Mouse (Mus musculus) embryonic facial prominence, embryonic 11.5 days (tissue): ENCODE measurements at regions not wholly inside any gene's neighbourhood (a gene's known extent, or its start where the extent isn't known, plus 50 kb on each side); places are given as distances from the start of the nearest gene placed in this dataset.

Experiments
- ATAC-seq: fragments of 200-750 bp; cut with Nextera tagmentation; replicated peaks from 2 replicates; pipeline ENCODE4 v1.8.0; 2017; ENCODE audit warnings: low read depth; ENCODE audit not compliant: insufficient number of reproducible peaks, low FRiP score, low TSS enrichment
- DNase-seq: peaks from one replicate; pipeline ENCODE4 v3.0.0-alpha.2; 2015; ENCODE audit warnings: low spot score
- H3K27ac ChIP-seq: fragments of 300-500 bp; sonication (generic); replicated peaks from 2 replicates; pipeline ENCODE4 v1.5.1; 2014; ENCODE audit warnings: mild to moderate bottlenecking, low read depth, low read length, control low read depth
- H3K27me3 ChIP-seq: fragments of 300-500 bp; sonication (generic); 2 replicates; pipeline ENCODE4 v1.6.1; 2014; ENCODE audit warnings: mild to moderate bottlenecking, low read length, moderate library complexity, mixed read lengths; ENCODE audit not compliant: control insufficient read depth, insufficient read depth
- H3K36me3 ChIP-seq: fragments of 300-500 bp; sonication (generic); replicated peaks from 2 replicates; pipeline ENCODE4 v1.6.1; 2014; ENCODE audit warnings: low read depth, mild to moderate bottlenecking, low read length, moderate library complexity, mixed read lengths; ENCODE audit not compliant: control insufficient read depth, insufficient read depth
- H3K4me1 ChIP-seq: fragments of 300-500 bp; sonication (generic); 2 replicates; pipeline ENCODE4 v1.6.1; 2014; ENCODE audit warnings: low read length, mixed read lengths; ENCODE audit not compliant: control insufficient read depth, insufficient read depth
- H3K4me2 ChIP-seq: fragments of 300-500 bp; sonication (generic); 2 replicates; pipeline ENCODE4 v1.6.1; 2014; ENCODE audit warnings: low read depth, mild to moderate bottlenecking, control low read depth, low read length, moderate library complexity
- H3K4me3 ChIP-seq: fragments of 300-500 bp; sonication (generic); 2 replicates; pipeline ENCODE4 v1.5.1; 2014; ENCODE audit warnings: low read depth, low read length, control low read depth
- H3K9ac ChIP-seq: fragments of 300-500 bp; sonication (generic); replicated peaks from 2 replicates; pipeline ENCODE4 v1.6.1; 2014; ENCODE audit warnings: mild to moderate bottlenecking, control low read depth, low read length
- H3K9me3 ChIP-seq: fragments of 300-500 bp; sonication (generic); replicated peaks from 2 replicates; pipeline ENCODE4 v1.6.1; 2016; ENCODE audit warnings: mild to moderate bottlenecking, low read length, inconsistent platforms, mixed read lengths; ENCODE audit not compliant: control insufficient read depth
- WGBS: fragments of 180-500 bp; shearing (Covaris S2); extraction: QIAGEN DNeasy Blood & Tissue Kit; methylation state at CpG from one replicate; pipeline ENCODE4 v1.1.7; 2014; 5-methylcytosine and 5-hydroxymethylcytosine counted together

DNA sequence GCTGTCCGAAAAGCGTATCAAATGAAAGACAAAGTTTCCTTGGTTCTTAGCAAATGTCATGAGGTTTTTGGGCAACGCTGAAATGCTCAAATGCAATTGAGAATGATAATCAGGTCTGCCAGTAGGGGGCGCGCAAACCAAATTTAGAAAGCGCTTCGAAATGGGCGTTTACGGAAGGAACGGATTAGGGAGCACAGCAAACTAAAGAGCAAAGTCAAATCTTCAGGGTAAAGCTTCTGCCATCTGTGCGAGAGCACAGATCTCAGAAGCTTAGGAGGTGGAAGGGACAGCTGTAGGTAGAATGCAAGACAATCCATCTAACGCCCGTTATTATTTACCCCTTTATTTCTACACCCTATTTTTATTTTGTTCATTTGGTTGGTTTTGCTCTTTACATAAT is 242.7 kb upstream of the Jmjd1c start:
- Histone ChIP-seq H3K4me2 (no peak overlapping the region), H3K9me3 (no peaks in the 10 kb centered on the region), H3K36me3 (no peaks in the 10 kb centered on the region), H3K4me3 (no peak overlapping the region), H3K27me3 (no peaks in the 10 kb centered on the region), H3K4me1 (no peaks in the 10 kb centered on the region), H3K27ac (no peak overlapping the region), H3K9ac (no peak overlapping the region)
- no peak for ATAC-seq
- DNase-seq = peak; percentile 92
- 9% methylated on average over 13 of the region's 13 CpGs for WGBS

DNA sequence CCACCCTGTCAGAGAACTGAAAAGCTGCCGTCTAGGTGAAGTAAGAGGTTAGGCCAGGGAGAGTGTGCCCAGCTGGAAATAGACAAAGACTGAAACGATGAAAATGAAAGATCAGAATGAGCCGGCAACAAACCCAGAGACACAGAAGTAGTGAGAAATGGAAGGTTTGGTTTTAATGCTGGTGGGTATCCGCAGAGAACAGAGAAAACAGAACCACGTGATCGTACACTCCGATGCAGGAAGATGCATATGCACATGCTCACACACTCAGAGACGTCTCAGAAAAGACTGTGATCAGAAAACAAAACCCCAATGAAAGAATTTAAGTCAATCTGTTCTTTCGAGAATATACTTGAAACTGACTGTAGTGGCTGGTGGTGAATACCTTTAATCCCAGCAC is 241.0 kb upstream of the Jmjd1c start:
- H3K4me2 ChIP-seq = no peak overlapping the region
- DNase-seq (no peak), ATAC-seq (no peak)
- no peaks in the 10 kb centered on the region for H3K36me3 ChIP-seq
- H3K4me1 ChIP-seq = no peaks in the 10 kb centered on the region
- H3K27me3 ChIP-seq = no peaks in the 10 kb centered on the region
- H3K27ac ChIP-seq = no peak overlapping the region
- no peaks in the 10 kb centered on the region for H3K9me3 ChIP-seq
- H3K9ac ChIP-seq = no peak overlapping the region
- WGBS = 87% methylated on average over 9 of the region's 9 CpGs
- H3K4me3 ChIP-seq = no peak overlapping the region

GRCm38 (mm10) chr10:66857330-66857729 is 238.6 kb upstream of the Jmjd1c start:
- Histone ChIP-seq H3K9ac (no peak overlapping the region), H3K9me3 (no peaks in the 10 kb centered on the region), H3K4me3 (no peak overlapping the region), H3K4me2 (no peak overlapping the region), H3K27me3 (no peaks in the 10 kb centered on the region), H3K36me3 (no peaks in the 10 kb centered on the region), H3K27ac (no peak overlapping the region), H3K4me1 (no peaks in the 10 kb centered on the region)
- WGBS = 83% methylated on average over 7 of the region's 7 CpGs
- no peak for DNase-seq
- ATAC-seq = no peak

DNA sequence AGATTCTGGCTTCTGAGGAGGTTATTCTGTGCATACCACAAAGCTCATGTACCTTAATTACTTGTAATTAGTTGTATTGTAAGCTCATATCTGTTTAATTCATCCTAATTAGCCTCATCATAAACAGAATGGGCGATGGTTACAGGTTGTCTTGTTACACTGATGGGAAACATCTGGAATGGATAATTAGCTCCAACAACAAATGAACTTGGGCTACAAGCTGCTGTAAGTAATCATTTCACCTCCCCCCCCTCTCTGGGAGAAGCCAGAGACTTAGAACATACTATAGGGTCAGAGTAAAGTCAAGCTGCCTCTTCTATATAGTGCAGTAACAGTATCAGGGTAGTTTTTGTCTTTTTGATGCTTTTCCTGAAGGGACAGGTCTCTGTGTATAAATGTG is 234.5 kb upstream of the Jmjd1c start:
- no peak overlapping the region for H3K4me2 ChIP-seq
- ATAC-seq (peak; percentile 48; the same call in 1 of the 2 replicates), DNase-seq (peak; percentile 63)
- 38% methylated on average over 1 of the region's 1 CpGs for WGBS
- H3K4me1 ChIP-seq = no peaks in the 10 kb centered on the region
- no peaks in the 10 kb centered on the region for H3K36me3 ChIP-seq
- no peak overlapping the region for H3K9ac ChIP-seq
- no peak overlapping the region for H3K4me3 ChIP-seq
- H3K9me3 ChIP-seq = no peaks in the 10 kb centered on the region
- no peaks in the 10 kb centered on the region for H3K27me3 ChIP-seq
- no peak overlapping the region for H3K27ac ChIP-seq

- ATAC-seq (no peak), DNase-seq (peak; percentile 28)
- Histone ChIP-seq H3K27ac (no peak overlapping the region), H3K4me2 (no peak overlapping the region), H3K4me1 (no peaks in the 10 kb centered on the region), H3K27me3 (no peaks in the 10 kb centered on the region), H3K9ac (no peak overlapping the region), H3K36me3 (no peaks in the 10 kb centered on the region), H3K9me3 (no peaks in the 10 kb centered on the region), H3K4me3 (no peak overlapping the region)
- WGBS = 58% methylated on average over 14 of the region's 14 CpGs
These were observed 231.6 kb upstream of the Jmjd1c start for GRCm38 (mm10) chr10:66864161-66864862.

GRCm38 (mm10) chr10:66865010-66865582 is 230.8 kb upstream of the Jmjd1c start:
- DNase-seq (no peak), ATAC-seq (no peak)
- no peaks in the 10 kb centered on the region for H3K27me3 ChIP-seq
- H3K27ac ChIP-seq = no peak overlapping the region
- H3K4me1 ChIP-seq = no peaks in the 10 kb centered on the region
- no peak overlapping the region for H3K4me3 ChIP-seq
- H3K4me2 ChIP-seq = no peak overlapping the region
- no peak overlapping the region for H3K9ac ChIP-seq
- H3K36me3 ChIP-seq = no peaks in the 10 kb centered on the region
- no peaks in the 10 kb centered on the region for H3K9me3 ChIP-seq
- 80% methylated on average over 10 of the region's 10 CpGs for WGBS

GRCm38 (mm10) chr10:66871133-66871664 is 224.7 kb upstream of the Jmjd1c start:
- Histone ChIP-seq H3K9ac (no peak overlapping the region), H3K4me2 (no peak overlapping the region), H3K4me3 (no peak overlapping the region), H3K36me3 (no peaks in the 10 kb centered on the region), H3K9me3 (no peaks in the 10 kb centered on the region), H3K4me1 (no peaks in the 10 kb centered on the region), H3K27me3 (no peaks in the 10 kb centered on the region), H3K27ac (no peak overlapping the region)
- DNase-seq (no peak), ATAC-seq (no peak)
- 80% methylated on average over 4 of the region's 4 CpGs for WGBS

DNA sequence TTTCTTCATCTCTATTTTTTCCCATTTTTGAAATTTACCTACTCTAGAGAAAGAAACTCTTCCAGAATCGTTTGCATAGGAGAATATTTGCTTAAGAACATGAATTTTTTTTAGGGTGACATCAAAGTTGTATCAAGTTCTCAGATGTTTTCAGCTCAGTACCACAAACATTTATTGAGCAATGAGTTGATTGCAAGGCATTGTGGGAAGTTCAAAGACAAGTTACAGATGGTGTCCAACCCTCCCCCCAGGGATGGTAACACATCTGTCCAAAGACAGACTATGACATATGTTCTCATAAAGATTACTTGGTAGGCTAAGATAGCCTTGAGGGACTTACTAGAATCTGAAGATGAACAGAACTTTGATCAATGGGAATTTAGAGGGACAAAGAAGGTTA is 224.3 kb upstream of the Jmjd1c start:
- H3K9me3 ChIP-seq = no peaks in the 10 kb centered on the region
- DNase-seq (no peak), ATAC-seq (no peak)
- no peaks in the 10 kb centered on the region for H3K36me3 ChIP-seq
- H3K9ac ChIP-seq = no peak overlapping the region
- no peak overlapping the region for H3K4me3 ChIP-seq
- 80% methylated on average over 1 of the region's 1 CpGs for WGBS
- H3K27me3 ChIP-seq = no peaks in the 10 kb centered on the region
- H3K27ac ChIP-seq = no peak overlapping the region
- no peaks in the 10 kb centered on the region for H3K4me1 ChIP-seq
- H3K4me2 ChIP-seq = no peak overlapping the region
